Mouse (Mus musculus): ENCODE results near the gene Pmepa1. TPM values are rescaled to one million over a fixed set of nuclear protein-coding genes. Genes with fewer than 3 reads are reported as not detected.

The Pmepa1 gene
- total and polyA plus RNA-seq, 3 experiments, result 0.05 TPM; not detected in 2

- no peaks in the 10 kb centered on the region for H3K36me3 ChIP-seq (replicated peaks)
- no peak for DNase-seq (ENCODE audit: low spot score)
- H3K4me3 ChIP-seq (ENCODE audit: low read depth, low read length), result no peak overlapping the region
- H3K9me3 ChIP-seq (replicated peaks), result peaks cover 96% of the 10 kb centered on the region
- H3K27me3 ChIP-seq (ENCODE audit: insufficient read depth, low read length), result no peaks in the 10 kb centered on the region
- no peaks in the 10 kb centered on the region for H3K4me1 ChIP-seq (ENCODE audit: insufficient read depth, low read depth, low read length)
- no peak for ATAC-seq (ENCODE audit: extremely low read depth, insufficient number of reproducible peaks, low FRiP score, poor library complexity, severe bottlenecking)
- TF ChIP-seq GATA2 (IDR thresholded peaks at IDR 0.05; ENCODE audit: borderline replicate concordance, low read depth, low read length) (no peak), GATA1 (IDR thresholded peaks at IDR 0.05; ENCODE audit: borderline replicate concordance, low read length) (no peak), TAL1 (conservative IDR thresholded peaks at IDR 0.05; ENCODE audit: low read depth, low read length) (no peak), POLR2AphosphoS5 (IDR thresholded peaks at IDR 0.05; ENCODE audit: insufficient replicate concordance, low read depth, low read length) (no peak), CTCF (IDR thresholded peaks at IDR 0.05; ENCODE audit: low read depth, low read length) (no peak)
Measured at GRCm38 (mm10) chr2:173181486-173181885, 94.8 kb downstream of the Pmepa1 start.

GRCm38 (mm10) chr2:173180721-173181388 lies 95.5 kb downstream of the Pmepa1 start:
- no peak for TF ChIP-seq GATA1 (IDR thresholded peaks at IDR 0.05; ENCODE audit: borderline replicate concordance, low read length)
- TF ChIP-seq TAL1 (conservative IDR thresholded peaks at IDR 0.05; ENCODE audit: low read depth, low read length), result no peak
- TF ChIP-seq CTCF (IDR thresholded peaks at IDR 0.05; ENCODE audit: low read depth, low read length), result no peak
- no peak for TF ChIP-seq GATA2 (IDR thresholded peaks at IDR 0.05; ENCODE audit: borderline replicate concordance, low read depth, low read length)
- TF ChIP-seq POLR2AphosphoS5 (IDR thresholded peaks at IDR 0.05; ENCODE audit: insufficient replicate concordance, low read depth, low read length), result no peak
- DNase-seq (ENCODE audit: low spot score) (no peak), ATAC-seq (ENCODE audit: extremely low read depth, insufficient number of reproducible peaks, low FRiP score, poor library complexity, severe bottlenecking) (no peak)
- no peaks in the 10 kb centered on the region for H3K4me1 ChIP-seq (ENCODE audit: insufficient read depth, low read depth, low read length)
- H3K9me3 ChIP-seq (replicated peaks), result peaks cover 96% of the 10 kb centered on the region
- H3K36me3 ChIP-seq (replicated peaks), result no peaks in the 10 kb centered on the region
- H3K27me3 ChIP-seq (ENCODE audit: insufficient read depth, low read length), result no peaks in the 10 kb centered on the region
- H3K4me3 ChIP-seq (ENCODE audit: low read depth, low read length), result no peak overlapping the region

DNA sequence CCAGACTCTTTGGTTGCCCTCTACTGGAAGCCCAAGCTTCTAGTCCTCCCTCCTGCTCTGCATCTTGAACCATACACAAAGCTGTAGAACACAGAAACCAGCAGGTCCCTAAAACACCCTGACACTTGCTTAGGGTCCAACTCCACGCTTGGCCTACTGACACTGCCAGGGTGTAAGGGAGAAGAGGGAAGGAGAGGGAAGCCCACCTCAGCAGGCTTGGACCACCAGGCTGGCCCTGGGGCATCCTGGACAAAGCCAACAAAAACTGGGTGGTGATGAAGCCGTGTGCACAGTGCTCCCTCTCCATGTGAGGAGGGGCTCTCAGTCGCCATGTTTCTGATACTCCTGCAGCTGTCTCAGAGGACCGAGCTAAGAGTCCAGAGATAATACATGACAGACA lies 96.3 kb downstream of the Pmepa1 start:
- Histone ChIP-seq H3K27me3 (ENCODE audit: insufficient read depth, low read length) (no peaks in the 10 kb centered on the region), H3K36me3 (replicated peaks) (no peaks in the 10 kb centered on the region), H3K9me3 (replicated peaks) (peaks cover 94% of the 10 kb centered on the region), H3K4me3 (ENCODE audit: low read depth, low read length) (no peak overlapping the region), H3K4me1 (ENCODE audit: insufficient read depth, low read depth, low read length) (no peaks in the 10 kb centered on the region)
- no peak for TF ChIP-seq GATA2 (IDR thresholded peaks at IDR 0.05; ENCODE audit: borderline replicate concordance, low read depth, low read length)
- TF ChIP-seq CTCF (IDR thresholded peaks at IDR 0.05; ENCODE audit: low read depth, low read length), result no peak
- TF ChIP-seq POLR2AphosphoS5 (IDR thresholded peaks at IDR 0.05; ENCODE audit: insufficient replicate concordance, low read depth, low read length), result no peak
- TF ChIP-seq TAL1 (conservative IDR thresholded peaks at IDR 0.05; ENCODE audit: low read depth, low read length), result no peak
- no peak for TF ChIP-seq GATA1 (IDR thresholded peaks at IDR 0.05; ENCODE audit: borderline replicate concordance, low read length)
- no peak for DNase-seq (ENCODE audit: low spot score)
- no peak for ATAC-seq (ENCODE audit: extremely low read depth, insufficient number of reproducible peaks, low FRiP score, poor library complexity, severe bottlenecking)

- no peaks in the 10 kb centered on the region for H3K27me3 ChIP-seq (ENCODE audit: insufficient read depth, low read length)
- H3K9me3 ChIP-seq (replicated peaks), result peaks cover 94% of the 10 kb centered on the region
- DNase-seq (ENCODE audit: low spot score) (no peak), ATAC-seq (ENCODE audit: extremely low read depth, insufficient number of reproducible peaks, low FRiP score, poor library complexity, severe bottlenecking) (no peak)
- no peaks in the 10 kb centered on the region for H3K36me3 ChIP-seq (replicated peaks)
- H3K4me1 ChIP-seq (ENCODE audit: insufficient read depth, low read depth, low read length), result no peaks in the 10 kb centered on the region
- peak overlapping the region; percentile 5; the same call in 1 of the 2 replicates for H3K4me3 ChIP-seq (ENCODE audit: low read depth, low read length)
- no peak for TF ChIP-seq GATA2 (IDR thresholded peaks at IDR 0.05; ENCODE audit: borderline replicate concordance, low read depth, low read length)
- no peak for TF ChIP-seq TAL1 (conservative IDR thresholded peaks at IDR 0.05; ENCODE audit: low read depth, low read length)
- TF ChIP-seq GATA1 (IDR thresholded peaks at IDR 0.05; ENCODE audit: borderline replicate concordance, low read length), result no peak
- TF ChIP-seq CTCF (IDR thresholded peaks at IDR 0.05; ENCODE audit: low read depth, low read length), result no peak
- TF ChIP-seq POLR2AphosphoS5 (IDR thresholded peaks at IDR 0.05; ENCODE audit: insufficient replicate concordance, low read depth, low read length), result no peak
Measured at GRCm38 (mm10) chr2:173179046-173179445, 97.3 kb downstream of the Pmepa1 start.

DNA sequence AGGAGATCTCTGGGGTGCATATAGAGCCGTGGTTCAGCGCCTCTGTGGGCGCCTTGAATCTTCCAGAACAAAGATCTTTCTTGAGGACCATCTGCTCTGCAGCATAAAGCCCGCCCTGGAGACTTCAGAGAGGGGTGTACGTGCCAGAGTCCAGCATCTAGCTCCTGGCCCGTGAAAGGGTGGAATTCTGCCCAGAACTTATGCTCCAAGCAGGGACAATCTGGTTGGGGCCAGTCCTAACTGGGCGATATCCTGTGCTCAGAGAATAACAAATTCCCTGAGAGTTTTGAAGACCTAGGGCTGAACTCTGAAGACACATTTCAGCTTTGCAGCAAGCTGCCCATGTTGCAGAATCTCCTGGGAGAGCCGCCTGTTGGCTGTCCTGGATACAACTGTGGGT lies 98.4 kb downstream of the Pmepa1 start:
- ATAC-seq (ENCODE audit: extremely low read depth, insufficient number of reproducible peaks, low FRiP score, poor library complexity, severe bottlenecking) (no peak), DNase-seq (ENCODE audit: low spot score) (no peak)
- Histone ChIP-seq H3K9me3 (replicated peaks) (peaks cover 94% of the 10 kb centered on the region), H3K27me3 (ENCODE audit: insufficient read depth, low read length) (no peaks in the 10 kb centered on the region), H3K36me3 (replicated peaks) (no peaks in the 10 kb centered on the region), H3K4me3 (ENCODE audit: low read depth, low read length) (no peak overlapping the region), H3K4me1 (ENCODE audit: insufficient read depth, low read depth, low read length) (no peaks in the 10 kb centered on the region)
- no peak for TF ChIP-seq POLR2AphosphoS5 (IDR thresholded peaks at IDR 0.05; ENCODE audit: insufficient replicate concordance, low read depth, low read length)

DNA sequence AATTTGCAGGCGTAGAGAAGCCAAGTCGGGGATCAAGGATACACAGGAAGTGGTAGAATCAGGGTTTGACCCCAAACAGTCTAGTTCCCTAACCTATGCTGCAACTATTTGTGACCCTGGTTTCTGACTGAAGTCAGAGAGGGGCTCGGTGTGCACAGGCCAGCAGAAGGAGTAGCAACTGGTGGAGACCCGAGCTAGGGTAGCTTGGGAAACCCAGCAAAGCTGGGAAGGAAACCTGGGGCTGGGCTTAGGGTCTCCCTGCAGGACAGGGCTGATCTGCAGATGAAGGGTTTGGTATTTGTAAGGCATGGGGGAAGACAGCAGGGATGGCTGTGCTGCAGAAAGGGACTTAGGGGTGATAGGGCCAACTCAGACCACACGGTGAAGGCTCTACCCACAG lies 98.9 kb downstream of the Pmepa1 start:
- no peak for ATAC-seq (ENCODE audit: extremely low read depth, insufficient number of reproducible peaks, low FRiP score, poor library complexity, severe bottlenecking)
- no peaks in the 10 kb centered on the region for H3K27me3 ChIP-seq (ENCODE audit: insufficient read depth, low read length)
- no peak for DNase-seq (ENCODE audit: low spot score)
- no peak overlapping the region for H3K4me3 ChIP-seq (ENCODE audit: low read depth, low read length)
- peaks cover 94% of the 10 kb centered on the region for H3K9me3 ChIP-seq (replicated peaks)
- no peaks in the 10 kb centered on the region for H3K36me3 ChIP-seq (replicated peaks)
- no peaks in the 10 kb centered on the region for H3K4me1 ChIP-seq (ENCODE audit: insufficient read depth, low read depth, low read length)
- no peak for TF ChIP-seq CTCF (IDR thresholded peaks at IDR 0.05; ENCODE audit: low read depth, low read length)

DNA sequence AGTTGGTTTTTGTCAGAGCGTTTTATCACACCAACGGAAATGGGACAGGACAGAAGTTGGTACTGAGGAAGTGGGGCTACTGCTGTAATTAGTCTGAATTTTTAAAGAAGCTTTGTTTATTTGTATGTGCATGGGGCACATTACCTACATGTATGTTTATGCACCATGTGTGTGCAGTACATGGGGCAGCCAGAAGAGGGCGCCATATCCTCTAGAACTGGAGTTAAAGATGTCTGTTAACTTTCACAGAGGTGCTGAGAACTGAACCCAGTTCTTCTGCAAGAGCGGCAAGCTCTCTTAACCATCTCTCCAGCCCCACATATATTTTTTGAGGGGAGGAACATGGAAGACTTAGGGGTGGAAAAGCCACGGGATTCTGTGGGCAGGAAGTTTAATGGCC lies 100.6 kb downstream of the Pmepa1 start:
- no peak for DNase-seq (ENCODE audit: low spot score)
- H3K4me1 ChIP-seq (ENCODE audit: insufficient read depth, low read depth, low read length), result no peaks in the 10 kb centered on the region
- no peaks in the 10 kb centered on the region for H3K27me3 ChIP-seq (ENCODE audit: insufficient read depth, low read length)
- no peak overlapping the region for H3K4me3 ChIP-seq (ENCODE audit: low read depth, low read length)
- TF ChIP-seq POLR2AphosphoS5 (IDR thresholded peaks at IDR 0.05; ENCODE audit: insufficient replicate concordance, low read depth, low read length), result no peak
- H3K9me3 ChIP-seq (replicated peaks), result peaks cover 94% of the 10 kb centered on the region
- no peak for ATAC-seq (ENCODE audit: extremely low read depth, insufficient number of reproducible peaks, low FRiP score, poor library complexity, severe bottlenecking)
- H3K36me3 ChIP-seq (replicated peaks), result no peaks in the 10 kb centered on the region
